Mouse (Mus musculus) thymus, postnatal 0 days (tissue): ENCODE results near the gene Synpo2l. TPM values are rescaled to one million over a fixed set of nuclear protein-coding genes. Genes with fewer than 3 reads are reported as not detected.
A peak's percentile ranks its signal among the peaks of the same experiment; 100 is the strongest.
"Not testable (repeated sequence)": the region's sequence is repeated elsewhere in the genome, so short reads cannot be mapped to it uniquely, and the experiment has no call there.

ENCODE experiments used
- DNase-seq: peaks from one replicate; pipeline ENCODE4 v3.0.0-alpha.2; 2015; ENCODE audit warnings: low spot score
- polyA plus RNA-seq: library from polyadenylated mRNA; unstranded; fragments of >200 nt; fragmentation: Nextera tagmentation; extraction: Ambion mirVana; gene quantifications from 2 replicates; pipeline ENCODE4 v1.2.1, GENCODE M21; 2015

The Synpo2l gene
- polyA plus RNA-seq: 0.22 and 0.30 TPM in 2 replicates

DNA sequence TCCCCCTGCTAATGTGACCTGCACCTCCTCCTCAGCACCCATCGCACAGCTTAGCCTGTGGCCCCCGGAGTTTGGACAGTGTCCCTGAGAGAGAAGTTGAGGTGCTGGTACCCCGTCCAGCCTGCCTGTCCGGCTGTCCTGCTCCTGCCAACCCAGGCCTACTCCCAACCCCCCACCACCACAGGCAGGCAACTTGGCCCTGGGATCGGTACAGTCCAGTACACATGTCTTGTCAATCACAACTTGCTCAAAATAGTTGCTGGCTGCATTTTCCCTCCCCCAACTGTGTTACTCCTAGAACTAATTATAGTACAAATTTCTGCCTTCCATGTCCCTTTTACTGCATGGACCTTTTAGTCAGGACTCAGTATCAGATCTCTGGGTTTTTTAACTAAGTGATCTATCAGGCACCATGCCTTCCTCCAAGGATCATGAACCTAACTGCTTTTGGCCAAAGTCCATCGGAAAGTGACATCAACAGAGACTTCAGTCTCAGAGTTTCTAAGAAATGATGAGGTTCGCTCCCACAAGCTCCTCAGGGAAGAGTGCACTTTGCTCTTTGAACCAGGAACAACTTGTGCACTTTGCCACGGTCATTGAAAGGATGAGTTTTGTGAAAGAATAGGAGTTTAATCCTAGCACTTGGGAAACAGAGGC, at the start of gene Synpo2l:
Synpo2l (minus strand) TSS at position 201 of the 657 bp plus-strand sequence.
- DNase-seq: no peak

DNA sequence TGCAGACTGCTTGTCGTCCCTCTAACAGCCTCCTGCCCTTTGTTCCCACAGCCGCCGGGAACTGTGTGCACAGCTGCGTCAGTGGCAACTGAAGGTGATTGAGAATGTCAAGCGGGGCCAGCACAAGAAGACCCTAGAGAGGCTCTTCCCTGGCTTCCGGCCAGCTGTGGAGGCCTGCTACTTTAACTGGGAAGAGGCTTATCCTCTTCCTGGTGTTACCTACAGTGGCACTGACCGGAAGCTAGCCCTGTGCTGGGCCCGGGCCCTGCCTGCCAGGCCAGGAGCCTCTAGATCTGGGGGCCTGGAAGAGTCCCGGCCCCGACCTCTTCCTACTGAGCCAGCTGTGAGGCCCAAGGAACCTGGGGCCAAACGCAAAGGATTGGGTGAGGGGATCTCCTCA, 45.7 kb upstream of the Synpo2l start:
- no peak for DNase-seq

DNA sequence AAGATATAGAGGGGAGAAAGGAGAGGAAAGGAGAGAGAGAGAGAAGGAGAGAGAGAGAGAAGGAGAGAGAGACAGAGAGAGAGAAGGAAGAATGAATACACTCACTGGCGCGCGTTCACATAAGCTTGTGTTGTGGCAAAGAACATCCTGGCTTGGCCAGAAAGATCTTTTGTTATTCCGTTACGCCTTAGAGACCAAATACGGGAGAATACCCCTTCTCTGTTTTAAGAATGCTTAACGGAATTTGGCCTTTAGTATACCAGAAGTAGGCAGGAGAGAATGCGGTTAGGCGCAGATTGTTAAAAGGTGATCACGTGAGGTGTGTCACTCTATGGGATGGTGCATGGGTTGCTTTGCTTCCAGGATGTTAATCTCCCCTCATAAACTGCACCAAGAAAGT, 40.1 kb upstream of the Synpo2l start:
- DNase-seq: peak; percentile 54

DNA sequence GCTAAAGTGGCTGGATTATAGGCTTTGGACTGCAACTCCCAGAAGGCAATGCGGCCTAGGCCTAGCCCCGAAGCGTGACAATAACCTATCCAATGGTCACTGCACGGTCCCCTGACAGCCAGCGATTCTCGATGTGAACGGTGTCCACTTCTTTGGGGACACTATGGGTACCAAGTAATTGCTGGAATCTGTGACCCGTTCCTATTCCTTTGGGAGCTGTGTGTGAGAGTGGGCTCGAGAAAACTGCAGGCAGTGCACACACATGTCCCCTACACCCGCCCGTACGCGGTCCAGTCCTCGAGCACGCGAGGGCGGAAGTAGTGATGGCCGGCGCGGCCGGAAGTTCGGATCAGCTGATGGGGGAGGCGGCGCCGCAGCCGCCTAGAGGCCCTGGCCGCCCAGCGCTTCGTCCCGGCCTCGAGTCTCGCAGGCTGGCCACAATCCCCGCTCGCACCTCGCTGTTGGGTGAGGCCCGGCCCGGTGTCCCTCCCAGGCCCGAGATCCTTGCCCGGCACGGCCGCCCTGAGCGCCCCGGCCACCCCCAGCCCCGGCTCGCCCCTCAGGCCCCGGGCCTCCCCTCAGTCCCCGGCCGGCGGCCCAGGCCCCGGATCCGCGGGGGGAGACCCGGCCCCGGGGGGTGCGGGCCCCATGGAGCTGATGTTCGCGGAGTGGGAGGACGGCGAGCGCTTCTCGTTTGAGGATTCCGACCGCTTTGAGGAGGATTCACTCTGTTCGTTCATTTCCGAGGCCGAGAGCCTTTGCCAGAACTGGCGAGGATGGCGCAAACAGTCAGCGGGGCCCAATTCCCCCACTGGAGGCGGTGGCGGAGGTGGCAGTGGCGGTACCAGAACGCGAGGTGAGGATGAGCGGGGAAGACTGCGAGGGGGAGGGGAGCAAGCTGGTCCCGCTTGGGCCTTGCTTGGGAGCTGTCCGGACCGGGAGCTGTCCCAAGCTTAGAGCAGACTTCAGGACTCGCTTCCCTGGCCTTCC, 39.3 kb upstream of the Synpo2l start, which contains the start of gene Zswim8:
Zswim8 (plus strand) TSS at position 352 of the 990 bp plus-strand sequence.
- peak; percentile 71 for DNase-seq

DNA sequence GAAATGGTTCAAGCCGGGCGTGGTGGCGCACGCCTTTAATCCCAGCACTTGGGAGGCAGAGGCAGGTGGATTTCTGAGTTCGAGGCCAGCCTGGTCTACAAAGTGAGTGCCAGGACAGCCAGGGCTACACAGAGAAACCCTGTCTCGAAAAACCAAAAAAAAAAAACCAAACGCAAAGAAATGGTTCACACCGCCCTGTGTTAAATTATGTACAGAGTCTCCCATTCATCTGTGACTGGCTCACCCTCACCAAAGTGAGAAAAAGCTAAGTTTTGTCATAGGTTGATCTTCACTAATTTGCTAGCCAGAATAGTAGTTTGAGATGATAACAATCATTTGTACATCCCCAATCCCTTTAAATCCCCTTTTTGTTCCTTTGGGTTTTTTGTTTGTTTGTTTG, 35.3 kb upstream of the Synpo2l start:
- DNase-seq: not testable (repeated sequence)

DNA sequence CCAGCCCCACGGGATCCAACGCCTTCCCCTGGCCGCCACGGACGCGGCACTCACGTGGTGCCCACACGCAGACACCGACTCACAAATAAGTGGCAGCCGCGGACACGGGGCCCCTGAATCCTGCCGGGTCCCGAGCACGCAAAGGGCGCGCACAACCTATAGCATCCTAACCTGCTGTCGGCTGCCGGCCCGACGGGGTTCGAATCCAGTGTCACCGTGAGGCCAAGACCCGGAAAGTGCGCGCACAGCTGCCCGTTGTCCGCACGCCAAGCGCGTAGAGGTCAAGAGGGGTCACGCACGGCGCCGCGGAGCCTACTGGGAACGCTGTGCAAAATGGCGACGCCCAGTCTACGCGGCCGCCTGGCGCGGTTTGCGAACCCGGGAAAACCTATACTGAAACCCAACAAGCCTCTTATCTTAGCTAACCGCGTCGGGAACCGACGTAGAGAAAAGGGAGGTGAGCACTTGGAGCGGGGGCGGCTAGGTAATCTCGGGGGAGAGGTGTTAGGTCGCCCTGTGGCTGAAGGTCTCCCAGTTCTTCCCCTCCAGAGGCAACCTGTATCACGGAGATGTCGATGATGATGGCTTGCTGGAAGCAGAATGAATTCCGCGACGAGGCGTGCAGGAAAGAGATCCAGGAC, 34.7 kb upstream of the Synpo2l start, which contains the start of gene Chchd1:
Chchd1 (plus strand) TSS at position 266 of the 641 bp plus-strand sequence.
- peak; percentile 77 for DNase-seq

DNA sequence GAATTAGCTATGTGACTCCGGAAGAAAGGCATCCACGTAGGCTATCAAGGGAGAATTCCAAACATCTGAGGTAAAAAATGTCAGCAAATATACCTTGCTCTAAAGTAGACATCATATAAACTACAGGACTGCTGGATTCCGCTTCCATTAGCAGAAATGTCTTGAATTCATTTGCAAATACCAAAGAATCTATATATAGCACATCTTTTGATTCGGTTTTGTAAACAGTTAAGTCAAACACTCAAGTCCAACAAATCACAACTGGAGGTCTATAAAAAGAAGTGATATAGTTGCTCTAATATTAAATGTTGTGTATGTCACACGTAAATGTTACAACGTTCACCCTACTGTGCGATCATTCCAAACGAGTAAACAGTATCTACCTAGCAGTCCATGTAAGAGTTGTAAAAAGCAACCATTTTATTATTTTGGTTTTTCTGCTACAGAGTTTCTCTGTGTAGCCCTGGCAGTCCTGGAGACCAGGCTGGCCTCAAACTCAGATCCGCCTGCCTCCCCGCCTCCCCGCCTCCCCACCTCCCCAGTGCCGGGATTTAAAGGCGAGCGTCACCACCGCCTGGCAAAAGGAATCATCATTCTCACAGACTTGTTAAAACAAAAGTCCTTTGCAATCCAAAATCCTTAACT, 34.1 kb upstream of the Synpo2l start:
- no peak for DNase-seq

DNA sequence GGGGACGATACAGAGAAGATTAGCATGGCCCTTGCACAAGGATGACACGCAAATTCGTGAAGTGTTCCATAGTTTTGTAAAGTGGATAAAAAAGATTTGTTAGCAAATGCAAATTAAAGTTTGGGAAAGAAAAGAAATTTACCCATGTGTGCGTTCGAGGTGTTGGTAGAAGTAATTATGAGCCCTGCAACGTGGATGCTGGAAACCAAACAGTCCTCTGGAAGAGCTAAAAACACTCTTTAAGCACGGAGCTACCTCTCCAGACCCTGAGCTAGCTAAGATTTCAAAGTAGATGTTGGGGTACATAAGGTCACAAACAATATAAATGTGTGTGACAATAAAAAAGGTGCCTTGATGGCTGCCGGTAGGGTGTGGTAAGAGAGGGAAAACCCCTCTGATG, 33.4 kb upstream of the Synpo2l start:
- no peak for DNase-seq

DNA sequence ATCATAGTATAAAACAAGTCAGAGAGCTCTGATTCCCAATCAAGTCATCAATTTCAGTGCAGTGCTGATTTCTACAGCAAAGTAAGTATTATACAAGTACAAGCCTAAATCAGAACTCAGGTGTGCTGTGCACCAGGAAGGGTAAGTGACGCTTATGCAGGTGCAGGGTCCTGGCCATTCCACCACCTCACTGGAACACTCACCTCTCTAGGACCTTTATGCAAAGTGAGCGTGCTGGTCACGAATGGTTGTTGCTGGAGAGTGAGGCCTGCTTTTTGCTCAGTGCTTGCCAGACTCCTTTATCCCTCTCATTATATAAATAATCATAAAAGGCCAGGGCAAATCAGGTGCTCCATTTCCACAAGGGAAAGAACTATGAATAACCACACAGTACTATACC, 32.2 kb upstream of the Synpo2l start:
- no peak for DNase-seq

DNA sequence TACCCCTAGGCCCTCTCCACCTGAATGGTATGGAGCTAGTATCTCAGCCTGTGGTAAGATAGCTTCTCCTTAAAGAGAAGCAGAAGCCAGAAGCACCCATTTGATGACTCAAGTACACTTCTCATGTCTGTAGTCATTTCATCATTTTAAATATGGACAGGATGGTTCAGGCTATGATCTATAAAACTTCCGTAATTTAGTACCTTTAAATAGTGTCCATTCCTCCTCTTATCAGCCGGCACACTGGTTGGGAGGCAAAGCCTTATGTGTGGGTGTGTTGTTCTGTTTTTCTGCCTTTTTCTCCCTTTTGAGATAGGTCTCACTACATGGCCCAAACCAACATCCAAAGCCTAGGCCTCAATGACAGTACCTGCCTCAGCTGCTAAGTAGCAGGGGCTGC, 30.4 kb upstream of the Synpo2l start:
- no peak for DNase-seq

DNA sequence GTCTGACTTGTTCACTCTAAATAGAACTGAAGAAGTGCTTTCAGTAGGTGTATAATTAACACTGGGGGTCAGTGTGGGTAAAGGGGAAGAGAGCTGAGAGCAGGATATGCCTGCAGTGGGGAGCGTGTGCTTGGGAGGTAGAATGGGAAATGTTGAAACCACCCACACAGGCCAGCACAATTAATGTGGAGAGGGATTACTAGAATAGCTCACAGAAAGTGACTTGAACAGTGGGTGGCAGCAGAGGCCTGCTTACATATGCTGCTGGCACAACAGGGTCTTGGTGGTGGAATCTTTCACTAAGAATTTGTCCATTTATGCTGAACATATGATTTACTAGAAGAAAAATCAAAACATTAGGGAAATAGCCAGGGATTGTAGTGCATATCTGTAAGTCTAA, 28.8 kb upstream of the Synpo2l start:
- peak; percentile 46 for DNase-seq

DNA sequence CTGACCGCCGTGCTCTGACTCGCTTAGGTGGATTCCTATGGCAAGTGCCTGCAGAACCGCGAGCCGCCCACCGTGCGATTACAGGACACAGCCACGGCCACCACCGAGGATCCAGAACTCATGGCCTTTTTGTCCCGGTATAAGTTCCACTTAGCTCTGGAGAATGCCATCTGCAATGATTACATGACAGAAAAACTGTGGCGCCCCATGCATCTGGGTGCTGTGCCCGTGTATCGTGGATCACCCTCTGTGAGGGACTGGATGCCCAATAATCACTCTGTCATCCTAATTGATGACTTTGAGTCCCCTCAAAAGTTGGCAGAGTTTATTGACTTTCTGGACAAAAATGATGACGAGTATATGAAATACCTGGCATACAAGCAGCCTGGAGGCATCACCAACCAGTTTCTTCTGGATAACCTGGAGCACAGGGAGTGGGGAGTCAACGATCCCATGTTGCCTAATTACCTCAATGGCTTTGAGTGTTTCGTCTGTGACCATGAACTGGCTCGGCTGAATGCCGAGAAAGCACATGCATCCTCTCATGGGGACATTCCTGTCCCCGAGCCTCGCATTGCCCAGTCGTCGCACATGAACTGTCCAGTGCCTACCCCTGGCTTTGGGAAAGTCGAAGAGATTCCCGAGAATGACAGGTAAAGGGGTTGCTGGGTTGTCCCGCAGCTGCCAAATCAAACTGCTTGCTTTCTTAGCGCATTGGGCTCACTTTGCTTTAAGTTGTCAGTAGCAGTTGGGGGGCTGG, 27.8 kb upstream of the Synpo2l start:
- DNase-seq: no peak

DNA sequence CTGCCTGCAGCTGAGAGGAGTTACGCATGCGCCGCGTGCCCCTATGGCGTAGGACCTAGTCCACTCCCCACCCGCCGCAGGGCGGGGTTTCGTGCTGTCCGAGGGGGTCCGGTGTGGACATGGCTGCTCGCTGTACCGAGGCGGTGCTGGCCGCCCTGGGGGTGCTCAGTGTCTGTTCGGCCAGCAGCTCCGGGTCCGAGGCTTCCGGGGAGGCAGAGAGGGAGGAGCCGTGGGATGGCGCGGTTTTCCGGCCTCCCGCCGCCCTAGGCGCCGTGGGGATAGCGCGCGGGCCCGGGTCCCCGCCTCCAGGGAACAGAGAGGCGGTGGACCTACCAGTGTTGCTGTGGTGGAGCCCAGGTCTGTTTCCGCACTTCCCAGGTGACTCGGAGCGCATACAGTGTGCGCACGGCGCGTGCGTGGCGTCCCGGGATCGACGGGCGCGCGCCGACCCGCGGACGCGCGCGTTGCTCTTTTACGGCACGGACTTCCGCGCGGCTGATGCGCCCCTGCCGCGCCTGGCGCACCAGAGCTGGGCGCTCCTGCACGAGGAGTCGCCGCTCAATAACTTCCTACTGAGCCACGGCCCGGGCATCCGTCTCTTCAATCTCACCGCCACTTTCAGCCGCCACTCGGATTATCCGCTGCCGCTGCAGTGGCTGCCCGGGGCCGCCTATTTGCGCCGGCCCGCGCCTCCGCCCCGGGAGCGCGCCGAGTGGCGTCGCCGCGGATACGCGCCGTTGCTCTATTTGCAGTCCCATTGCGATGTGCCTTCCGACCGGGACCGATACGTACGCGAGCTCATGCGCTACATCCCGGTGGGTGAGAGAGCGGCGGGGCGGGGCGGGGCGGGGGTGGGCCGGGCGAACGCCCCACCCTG, 27.0 kb upstream of the Synpo2l start, which contains the start of gene Fut11:
Fut11 (plus strand) TSS at position 85 of the 877 bp plus-strand sequence.
- DNase-seq: peak; percentile 89

DNA sequence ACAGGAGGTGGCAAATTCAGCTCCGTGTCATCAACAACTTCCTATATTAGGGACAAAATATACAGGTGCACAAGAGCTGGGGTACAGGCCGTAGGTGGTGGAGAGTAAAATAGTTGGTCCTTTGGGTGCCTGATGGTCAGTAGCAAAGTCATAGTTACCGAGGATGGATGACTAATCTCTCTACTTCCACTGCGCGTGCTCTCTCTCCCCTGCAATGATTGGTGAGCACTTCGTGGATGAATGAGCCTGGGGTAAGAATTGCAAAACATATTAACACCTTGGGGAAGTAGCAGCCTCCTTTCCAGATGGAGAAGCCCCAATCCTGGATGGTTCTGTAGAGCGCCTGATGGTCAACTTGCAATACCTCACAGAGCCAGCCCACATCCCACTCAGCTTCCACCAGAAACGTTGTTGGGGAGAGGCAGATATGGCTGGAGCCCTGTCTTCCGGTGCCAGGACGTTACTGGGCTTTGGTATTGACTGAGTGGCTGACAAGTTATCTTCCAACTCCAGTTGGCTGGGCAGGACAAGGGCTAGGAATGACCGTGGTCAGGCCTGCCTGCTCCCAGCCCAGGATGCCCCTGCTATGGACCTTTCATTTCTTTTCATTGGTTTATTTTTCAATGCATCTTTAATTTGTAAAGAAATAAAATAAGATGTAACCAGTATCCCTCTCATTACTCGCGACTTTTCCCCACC, 26.2 kb upstream of the Synpo2l start:
- DNase-seq: no peak

DNA sequence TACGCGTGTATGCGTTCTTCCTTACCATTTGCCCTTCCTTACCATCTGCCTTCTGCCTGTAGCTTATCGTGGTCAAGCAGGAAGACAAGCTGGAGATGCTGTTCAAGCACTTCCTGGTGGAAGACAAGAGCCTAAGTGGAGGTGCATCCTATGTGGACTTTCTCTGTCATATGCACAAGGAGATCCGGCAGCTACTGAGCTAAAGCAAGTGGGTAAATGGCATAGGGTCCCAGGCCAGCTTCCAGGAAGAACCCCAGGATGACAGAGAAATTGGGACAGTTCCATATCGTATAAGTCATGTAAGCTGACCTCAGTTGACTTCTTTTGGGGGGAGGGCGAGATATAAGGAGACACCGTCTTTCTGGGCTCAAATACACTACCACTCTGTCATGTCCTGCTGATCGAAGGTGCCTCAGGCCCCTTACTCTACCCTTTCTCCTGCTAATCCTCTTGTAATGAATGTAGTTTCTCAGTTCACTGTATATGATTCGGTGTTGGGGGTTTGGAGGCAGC, 25.5 kb upstream of the Synpo2l start:
- no peak for DNase-seq

DNA sequence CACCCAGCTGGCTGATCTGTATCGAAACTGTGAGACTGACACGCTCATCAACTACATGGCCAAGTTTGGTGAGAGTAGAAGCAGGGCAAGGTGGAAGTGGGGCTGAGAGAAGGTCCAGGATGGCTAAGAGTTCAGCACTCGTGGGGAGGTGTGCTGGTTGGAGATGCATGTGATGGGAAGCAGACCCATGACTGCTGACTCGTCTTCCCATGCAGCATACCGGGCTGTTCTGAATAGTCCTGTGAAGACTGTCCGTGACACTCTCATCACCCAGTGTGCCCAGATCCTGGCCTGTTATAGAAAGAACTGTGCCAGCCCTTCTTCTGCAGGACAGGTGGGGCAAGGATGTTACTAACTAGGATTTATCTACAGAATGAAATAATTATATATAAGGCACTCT, 23.6 kb upstream of the Synpo2l start:
- DNase-seq: no peak

DNA sequence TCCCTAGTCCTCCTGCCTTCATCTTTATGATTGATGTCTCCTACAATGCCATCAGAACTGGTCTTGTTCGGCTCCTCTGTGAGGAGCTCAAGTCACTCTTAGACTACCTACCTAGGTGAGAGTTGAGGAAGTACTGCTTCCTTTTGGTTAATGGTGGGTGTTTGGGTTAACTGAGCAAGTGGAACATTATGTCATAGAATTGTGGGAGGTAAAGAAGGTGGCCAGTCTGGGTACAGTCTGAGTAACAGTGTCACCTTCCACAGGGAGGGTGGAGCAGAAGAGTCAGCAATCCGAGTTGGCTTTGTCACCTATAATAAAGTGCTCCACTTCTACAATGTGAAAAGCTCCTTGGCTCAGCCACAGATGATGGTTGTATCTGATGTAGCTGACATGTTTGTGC, 20.9 kb upstream of the Synpo2l start:
- DNase-seq: no peak

DNA sequence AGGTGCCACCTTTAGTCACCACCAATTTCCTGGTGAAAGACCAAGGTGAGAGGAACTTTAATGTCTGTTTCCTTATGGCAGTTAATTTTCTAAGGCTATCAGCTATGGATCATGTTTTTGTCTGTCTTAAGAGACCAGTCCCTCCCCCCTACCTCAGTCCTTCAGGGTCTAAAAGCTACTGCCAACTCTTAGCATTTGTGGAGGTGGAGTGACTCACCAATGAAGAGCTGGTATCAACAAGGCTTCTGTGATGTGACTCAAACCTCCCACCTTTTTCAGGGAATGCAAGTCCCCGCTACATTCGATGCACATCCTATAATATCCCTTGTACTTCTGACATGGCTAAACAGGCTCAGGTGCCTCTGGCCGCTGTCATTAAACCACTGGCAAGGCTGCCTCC, 18.4 kb upstream of the Synpo2l start:
- no peak for DNase-seq

DNA sequence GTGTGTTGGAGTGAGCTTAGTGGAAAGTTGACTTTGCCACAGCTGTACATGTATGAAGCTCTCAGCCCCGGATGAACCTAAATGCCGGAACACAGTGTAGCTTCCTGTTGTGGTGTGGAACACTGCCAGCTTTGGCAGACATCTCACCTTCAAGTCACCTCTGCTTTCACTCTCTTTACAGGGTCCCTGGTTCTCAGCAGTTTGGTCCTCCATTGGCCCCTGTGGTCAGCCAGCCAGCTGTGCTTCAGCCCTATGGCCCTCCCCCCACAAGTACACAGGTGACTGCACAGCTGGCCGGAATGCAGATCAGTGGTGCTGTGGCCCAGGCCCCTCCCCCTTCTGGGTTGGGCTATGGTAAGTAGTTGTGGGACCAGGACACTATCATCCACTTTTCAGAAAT, 14.3 kb upstream of the Synpo2l start:
- DNase-seq: peak; percentile 78
